Comparison of ENCODE assay signal across 8 mouse cellular contexts in genomic region chr15:99701999-99702900, GRCm38 (mm10). TPM values are rescaled to one million over a fixed set of nuclear protein-coding genes. Genes with fewer than 3 reads are reported as not detected.
A peak's percentile ranks its signal among the peaks of the same experiment; 100 is the strongest.
DNase-seq lines count a peak whose midpoint lies in the region; ATAC-seq lines count a peak whose summit lies in the region.

Gene Smarcd1, plus strand, starts transcription at chr15:99702129.

- H3K79me2 ChIP-seq in macrophage (ENCODE audit: inconsistent target): no peaks in the 10 kb centered on the region; the same call in 1 of the 2 replicates

- peaks cover 28% of the 10 kb centered on the region for H3K4me1 ChIP-seq in hindbrain, embryonic 16.5 days (ENCODE audit: control insufficient read depth, insufficient read depth, low read depth, low read length)

- no peaks in the 10 kb centered on the region for H3K27me3 ChIP-seq in hindbrain, embryonic 16.5 days (replicated peaks; ENCODE audit: control insufficient read depth, insufficient read depth, low read length)

- WGBS in hindbrain, embryonic 16.5 days: 0% methylated on average over 68 of the region's 71 CpGs
- 2% methylated on average over 46 of the region's 71 CpGs for WGBS in macrophage (ENCODE audit: missing documents)

- peak within 1 kb of the TSS; percentile 95 for H3K27ac ChIP-seq in hindbrain, embryonic 16.5 days (ENCODE audit: low read depth, low read length)
- H3K27ac ChIP-seq in macrophage: no peak within 1 kb of the TSS

- peaks cover 26% of the 10 kb centered on the region for H3K36me3 ChIP-seq in hindbrain, embryonic 16.5 days (ENCODE audit: control insufficient read depth, insufficient read depth, low read length)
- peaks cover 14% of the 10 kb centered on the region for H3K36me3 ChIP-seq in macrophage (ENCODE audit: inconsistent target)

- H3K4me3 ChIP-seq in hindbrain, embryonic 16.5 days (ENCODE audit: low read length): peak within 1 kb of the TSS; percentile 77
- H3K4me3 ChIP-seq in macrophage (ENCODE audit: inconsistent target): peak within 1 kb of the TSS; percentile 53

- peak within 1 kb of the TSS; percentile 97 for H3K9ac ChIP-seq in hindbrain, embryonic 16.5 days (ENCODE audit: low read depth, low read length)

- ATAC-seq in hindbrain, embryonic 16.5 days: peak; percentile 97

- H3K4me2 ChIP-seq in hindbrain, embryonic 16.5 days (ENCODE audit: low read length): peak within 1 kb of the TSS; percentile 86

- DNase-seq in T-cell, adult 2 months (ENCODE audit: low spot score): peak; percentile 88
- peak; percentile 96 to 97 for DNase-seq in cerebellum, postnatal 36 days
- peak; percentile 93 for DNase-seq in gastrocnemius, adult 18-20 months (ENCODE audit: low spot score)
- peak; percentile 96 to 97 for DNase-seq in left cerebral cortex, adult 18-20 months (ENCODE audit: low spot score in 2 of 2)
- peak; percentile 96 for DNase-seq in right cerebral cortex, adult 18-20 months
- DNase-seq in urinary bladder, postnatal 10 days (ENCODE audit: low spot score): peak; percentile 67

- no peaks in the 10 kb centered on the region for H3K9me3 ChIP-seq in hindbrain, embryonic 16.5 days (ENCODE audit: control insufficient read depth, low read length)

RNA-seq across cellular contexts. Expression of gene Smarcd1, which starts in this region (rescaled TPM):
- total RNA-seq in gastrocnemius, adult 18-20 months (2021): 1 to 10 TPM; 5.8 to 7.4 TPM
- polyA plus RNA-seq in hindbrain, embryonic 16.5 days (2015; fragmentation: Nextera tagmentation; extraction: Ambion mirVana): 71.7 and 86.2 TPM in 2 replicates
- 100 to 1,000 TPM; 149 to 156 TPM for total RNA-seq in left cerebral cortex, adult 18-20 months (2021)
- 10 to 100 TPM; 11.9 to 56.1 (median 33.2) TPM for total RNA-seq in macrophage (2018; cell fraction: chromatin; rRNA removed)
- total RNA-seq in macrophage (2018; cell fraction: cytosol; rRNA removed): 10 to 100 TPM; 11.6 to 22.9 (median 18.2) TPM
- 10 to 100 TPM; 10.8 to 37.2 (median 24.3) TPM for total RNA-seq in macrophage (2018; cell fraction: nucleus; rRNA removed)
- polyA plus RNA-seq in macrophage (2018): 13.0 to 15.0 TPM (median 14.7 TPM) in 3 replicates

Comparison
In these comparisons a context has a peak if more than half of its experiments do, and no peak if none do; other contexts are left out.
1. RNA of gene Smarcd1 (total RNA-seq): 149 to 156 TPM in left cerebral cortex, adult 18-20 months; 5.8 to 7.4 TPM in gastrocnemius, adult 18-20 months; every median in the first group is over 10 times any median in the second.
2. Peak in every context shown above with its lines, with median percentiles within 50 percentile points of each other: DNase-seq.